Mouse (Mus musculus): ENCODE results near the gene Srrd. TPM values are rescaled to one million over a fixed set of nuclear protein-coding genes. Genes with fewer than 3 reads are reported as not detected.

The Srrd gene
- total RNA-seq, 2 experiments from 2014 or later: 22.6 to 25.9 TPM

DNA sequence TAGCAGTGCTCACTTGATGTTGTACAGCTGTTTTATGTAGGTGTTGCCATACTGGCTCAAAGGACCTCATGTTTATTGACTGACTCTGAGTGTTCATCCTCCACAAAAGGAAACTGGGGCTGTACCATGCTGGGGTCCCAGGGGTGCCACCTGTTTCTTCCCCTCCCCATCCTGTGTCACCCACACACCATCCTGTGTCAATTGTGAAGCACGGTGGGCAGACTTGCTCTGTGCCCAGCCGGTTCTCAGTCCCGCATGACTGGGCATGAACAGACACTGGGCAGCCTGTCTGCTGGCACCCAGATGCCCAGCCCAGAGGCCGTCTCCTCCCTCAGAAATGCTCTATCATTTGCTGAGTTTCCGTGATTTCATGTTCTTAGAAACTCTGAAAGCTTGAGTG lies 51.0 kb downstream of the Srrd start:
- DNase-seq (ENCODE audit: extremely low spot score in 1 of 2, low spot score in 1 of 2): no peak

DNA sequence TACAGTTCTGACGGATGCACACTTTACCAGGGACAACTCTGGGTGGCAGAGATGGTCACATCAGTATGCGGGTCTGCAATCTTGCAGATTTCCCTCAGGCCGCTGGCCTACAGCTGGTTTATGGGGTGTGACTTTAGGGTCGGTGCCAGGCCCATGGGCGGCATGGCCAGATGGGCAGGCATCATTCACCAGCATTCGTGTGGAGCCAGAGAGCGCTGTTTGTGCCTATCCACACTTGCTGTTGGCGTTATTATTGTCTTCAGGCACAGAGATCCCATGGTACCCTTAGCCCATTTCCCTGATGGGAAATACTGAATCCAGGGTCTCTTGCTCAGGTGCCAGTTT lies 52.3 kb downstream of the Srrd start:
- no peak for DNase-seq (ENCODE audit: extremely low spot score in 1 of 2, low spot score in 1 of 2)

DNA sequence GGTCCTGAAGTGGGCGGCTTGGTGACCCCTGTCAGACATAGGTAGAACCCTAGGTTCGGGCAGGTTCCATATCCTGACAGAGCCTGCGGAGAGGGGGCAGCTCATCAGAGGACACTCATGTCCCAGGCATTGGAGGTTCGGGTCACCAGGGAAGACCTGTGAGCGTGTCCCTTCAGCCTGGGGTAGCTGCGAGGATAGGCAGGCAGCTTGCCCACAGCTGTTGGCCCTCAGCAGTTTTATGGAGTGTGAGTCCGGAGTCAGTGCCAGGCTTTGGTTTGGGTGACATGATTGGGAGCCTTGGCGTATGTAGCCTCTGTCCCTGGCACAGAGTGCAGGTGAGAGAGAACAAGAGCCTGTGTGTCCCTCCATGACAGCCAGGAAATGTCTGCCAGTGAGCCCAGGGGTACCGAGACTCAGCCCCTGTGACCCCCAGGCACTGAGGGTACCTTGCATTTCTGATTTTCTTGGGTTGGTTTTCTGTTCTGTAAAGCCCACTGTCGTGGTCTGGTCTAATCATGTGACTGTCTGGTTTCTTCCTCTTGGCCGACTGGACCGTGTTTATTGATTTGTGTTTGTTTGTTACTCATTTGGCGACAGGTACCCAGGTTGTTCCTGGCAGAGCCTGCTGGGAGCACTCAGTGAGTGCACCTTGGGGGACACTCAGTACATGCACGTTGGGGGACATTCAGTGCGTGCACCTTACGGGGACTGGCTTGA lies 52.9 kb downstream of the Srrd start:
- DNase-seq (ENCODE audit: extremely low spot score in 1 of 2, low spot score in 1 of 2): no peak

DNA sequence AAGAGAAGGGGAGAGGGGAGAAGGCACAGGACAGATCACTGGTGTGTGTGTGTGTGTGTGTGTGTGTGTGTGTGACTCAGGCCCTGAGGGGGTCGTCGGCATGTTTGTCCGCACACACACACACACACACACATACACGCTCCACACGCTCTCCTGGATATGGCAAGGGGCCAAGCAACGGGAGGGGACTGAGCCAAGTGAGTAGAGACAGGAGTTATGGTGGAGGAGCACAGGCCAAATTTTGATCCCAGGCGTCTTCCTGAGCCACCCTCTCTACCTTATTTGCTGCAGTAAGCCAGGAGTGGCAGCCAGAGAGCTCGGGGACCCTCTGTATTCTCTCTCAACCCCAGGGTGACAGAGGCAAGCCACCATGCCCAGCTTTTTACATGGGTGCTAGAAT lies 53.6 kb downstream of the Srrd start:
- DNase-seq (ENCODE audit: extremely low spot score in 1 of 2, low spot score in 1 of 2): no peak

DNA sequence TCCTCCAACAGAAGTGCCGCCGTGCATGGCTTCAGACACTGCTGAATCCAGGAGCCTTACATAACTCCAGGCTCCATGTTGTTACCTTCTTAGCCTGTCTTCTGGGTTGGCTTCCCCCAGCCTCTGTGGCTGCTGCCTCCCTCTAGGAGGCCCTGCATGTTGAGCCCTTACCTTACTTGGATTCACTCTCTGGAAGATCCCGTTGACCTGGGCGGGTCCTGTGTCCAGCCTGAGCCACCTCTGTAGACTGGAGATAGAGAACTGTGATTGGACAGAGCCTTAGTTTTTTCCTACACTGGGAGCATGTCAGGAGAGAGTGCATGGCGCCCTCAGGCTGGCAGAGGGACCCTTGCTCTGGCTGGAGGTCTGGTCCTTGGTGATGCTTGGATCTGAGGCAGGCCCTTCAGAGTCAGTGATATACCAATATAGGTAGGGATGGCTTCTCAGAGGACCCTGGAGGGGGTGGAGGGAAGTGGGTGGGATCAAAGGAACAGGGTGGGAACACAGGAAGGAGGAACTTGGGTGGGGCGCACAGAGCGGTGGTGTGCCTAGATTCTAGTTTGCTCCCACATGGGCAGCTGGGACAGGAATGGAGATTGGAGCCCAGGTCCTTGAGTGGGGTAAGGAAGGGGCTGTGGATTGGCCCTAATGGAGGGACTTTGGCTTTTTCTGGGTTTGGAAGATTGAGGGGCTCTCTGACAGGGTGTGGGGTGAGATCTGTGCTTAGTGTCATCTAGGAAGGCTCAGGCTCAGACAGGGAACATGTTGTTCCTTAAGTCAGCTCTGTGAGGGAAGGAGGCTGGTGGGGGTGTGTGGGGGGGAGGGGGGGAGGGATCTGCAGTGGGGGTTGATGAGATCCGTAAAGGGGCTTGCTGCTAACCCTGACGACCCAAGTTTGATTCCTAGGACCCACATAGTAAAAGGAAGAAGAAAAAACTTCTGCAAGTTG lies 54.4 kb downstream of the Srrd start:
- no peak for DNase-seq (ENCODE audit: extremely low spot score in 1 of 2, low spot score in 1 of 2)

DNA sequence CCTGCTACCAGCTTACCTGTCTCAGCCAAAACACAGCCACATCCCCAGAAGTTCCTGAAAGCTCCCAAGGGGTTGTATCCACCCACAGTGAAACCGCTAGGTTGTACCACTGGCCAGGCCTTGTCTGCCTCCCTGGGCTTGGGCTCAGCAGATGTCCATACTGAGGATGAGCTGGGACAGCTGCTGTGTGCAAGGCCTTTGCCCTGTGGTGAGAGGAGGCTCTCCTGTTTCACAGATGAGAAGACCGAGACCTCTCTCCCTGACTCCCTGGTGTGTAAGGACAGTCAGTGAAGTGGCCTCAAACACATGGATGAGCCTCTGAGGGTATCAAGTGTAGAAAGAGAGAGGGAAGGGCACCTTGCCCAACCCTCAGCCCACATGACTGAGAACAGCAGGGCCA lies 55.2 kb downstream of the Srrd start:
- no peak for DNase-seq (ENCODE audit: extremely low spot score in 1 of 2, low spot score in 1 of 2)

Other genes with a start within 250 kb of the Srrd start
- gene Cryba4, start 90.5 kb downstream of the Srrd start, total RNA-seq (2021): 1 to 10 TPM; 1.1 to 1.2 TPM
- gene Crybb1, start 87.2 kb downstream of the Srrd start, total RNA-seq (2021): 1 to 10 TPM; 7.4 to 7.9 TPM
- 10 to 100 TPM; 45.9 to 46.2 TPM for gene Tpst2, start 66.3 kb downstream of the Srrd start, total RNA-seq (2021)
- gene Tfip11, start 16.7 kb downstream of the Srrd start, total RNA-seq (2021): 10 to 100 TPM; 35.3 to 40.1 TPM
- gene Hps4, start within 50 bp of the Srrd start, total RNA-seq (2021): 10 to 100 TPM; 30.3 to 40.8 TPM
- not detected for gene Gm6583, start 13.0 kb upstream of the Srrd start, total RNA-seq (2021)
- gene Asphd2, start 51.8 kb upstream of the Srrd start, total RNA-seq (2021): 100 to 1,000 TPM; 211 to 216 TPM
- gene Gm6588, start 106.4 kb upstream of the Srrd start, total RNA-seq (2021): not detected
- 100 to 1,000 TPM; 208 to 235 TPM for gene Sez6l, start 234.1 kb upstream of the Srrd start, total RNA-seq (2021)

All from layer of hippocampus, postnatal 25 days (tissue).